Mouse (Mus musculus): Measurements from ENCODE around the gene St6galnac1. TPM values are rescaled to one million over a fixed set of nuclear protein-coding genes. Genes with fewer than 3 reads are reported as not detected.
"Not testable (repeated sequence)": the region's sequence is repeated elsewhere in the genome, so short reads cannot be mapped to it uniquely, and the experiment has no call there.

Gene St6galnac1
- polyA plus RNA-seq, 1 experiment from 2014 or later = not detected

DNA sequence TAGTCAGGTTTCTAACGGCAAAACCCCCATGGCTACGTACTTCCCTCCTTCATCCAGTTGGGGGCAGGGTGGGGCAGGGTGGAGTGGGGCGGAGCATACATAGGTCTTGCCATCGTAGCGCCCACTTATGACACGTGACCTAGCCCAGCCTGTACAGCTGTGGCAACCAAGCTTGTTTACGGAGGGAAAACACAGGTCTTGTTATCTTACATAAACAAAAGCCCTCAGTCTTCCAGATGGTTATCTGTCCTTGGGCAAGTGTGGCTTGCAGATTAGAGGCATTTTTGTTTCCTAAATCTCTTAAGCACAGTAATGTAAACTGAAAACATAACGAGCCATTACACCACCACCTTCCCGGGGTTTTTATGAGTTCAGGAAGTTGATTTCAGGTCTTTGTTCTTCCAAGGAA lies 7.4 kb upstream of the St6galnac1 start:
- no peaks in the 10 kb centered on the region for H3K4me1 ChIP-seq (ENCODE audit: control insufficient read depth, insufficient read depth, low read length)
- no peaks in the 10 kb centered on the region for H3K9me3 ChIP-seq (replicated peaks; ENCODE audit: control insufficient read depth, low read length)
- H3K4me3 ChIP-seq (replicated peaks; ENCODE audit: low read length) = peak overlapping the region; percentile 10; the same call in 1 of the 2 replicates
- no peak overlapping the region for H3K4me2 ChIP-seq (ENCODE audit: low read depth, low read length)
- no peaks in the 10 kb centered on the region for H3K36me3 ChIP-seq (ENCODE audit: control insufficient read depth, insufficient read depth, low read length)
- H3K9ac ChIP-seq (ENCODE audit: low read length) = no peak overlapping the region
- H3K27ac ChIP-seq (ENCODE audit: low read length) = no peak overlapping the region
- ATAC-seq (ENCODE audit: insufficient read depth, low FRiP score) = peak; percentile 62; the same call in 1 of the 2 replicates
- 45% methylated on average over 9 of the region's 9 CpGs for WGBS
- H3K27me3 ChIP-seq (ENCODE audit: control insufficient read depth, insufficient read depth, low read length) = no peaks in the 10 kb centered on the region

DNA sequence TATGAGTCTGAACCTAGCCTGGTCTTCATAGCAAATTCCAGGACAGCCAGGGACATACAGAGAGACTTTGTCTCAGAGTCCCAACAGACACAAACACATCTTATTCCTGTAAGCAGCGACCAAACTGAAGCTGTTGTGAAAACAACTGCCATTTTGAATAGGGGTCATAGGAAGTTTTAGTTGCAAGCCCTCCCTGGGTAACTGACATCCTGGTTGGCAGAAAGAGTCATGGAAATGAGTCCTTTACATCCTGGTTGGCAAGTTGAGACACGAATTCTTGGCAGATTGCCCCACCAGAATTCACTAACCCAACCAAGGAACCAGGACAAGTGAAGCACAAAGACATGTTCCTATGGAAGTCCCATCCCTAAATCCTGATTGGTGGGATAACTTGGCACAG lies 2.1 kb downstream of the St6galnac1 start:
- WGBS = 49% methylated on average over 2 of the region's 2 CpGs
- Histone ChIP-seq H3K4me2 (ENCODE audit: low read depth, low read length) (no peak overlapping the region), H3K9ac (ENCODE audit: low read length) (no peak overlapping the region), H3K27ac (ENCODE audit: low read length) (no peak overlapping the region), H3K9me3 (replicated peaks; ENCODE audit: control insufficient read depth, low read length) (no peaks in the 10 kb centered on the region), H3K36me3 (ENCODE audit: control insufficient read depth, insufficient read depth, low read length) (no peaks in the 10 kb centered on the region), H3K27me3 (ENCODE audit: control insufficient read depth, insufficient read depth, low read length) (no peaks in the 10 kb centered on the region), H3K4me3 (replicated peaks; ENCODE audit: low read length) (no peak overlapping the region), H3K4me1 (ENCODE audit: control insufficient read depth, insufficient read depth, low read length) (no peaks in the 10 kb centered on the region)
- no peak for ATAC-seq (ENCODE audit: insufficient read depth, low FRiP score)

DNA sequence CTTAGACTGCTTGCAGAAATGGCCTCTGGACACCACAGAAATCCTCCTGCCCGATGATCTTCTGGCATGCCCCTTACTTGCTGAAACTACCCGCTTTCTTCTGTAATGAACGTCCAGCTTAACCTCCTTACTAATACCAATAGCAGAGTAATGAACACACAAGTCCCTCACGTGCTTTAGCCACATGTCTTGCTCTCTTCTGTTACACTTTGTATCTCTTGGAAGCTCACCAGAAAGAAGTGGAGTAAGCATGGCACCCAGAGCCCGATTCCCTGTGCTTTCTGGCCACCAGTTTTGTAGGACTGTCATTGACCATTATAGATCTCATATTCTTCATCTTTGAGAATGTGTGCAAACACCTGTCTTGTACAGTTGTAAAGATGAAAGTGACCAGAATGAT lies 5.4 kb downstream of the St6galnac1 start:
- ATAC-seq (ENCODE audit: insufficient read depth, low FRiP score) = no peak
- Histone ChIP-seq H3K4me1 (ENCODE audit: control insufficient read depth, insufficient read depth, low read length) (no peaks in the 10 kb centered on the region), H3K4me3 (replicated peaks; ENCODE audit: low read length) (no peak overlapping the region), H3K27ac (ENCODE audit: low read length) (no peak overlapping the region), H3K27me3 (ENCODE audit: control insufficient read depth, insufficient read depth, low read length) (no peaks in the 10 kb centered on the region), H3K9ac (ENCODE audit: low read length) (no peak overlapping the region), H3K36me3 (ENCODE audit: control insufficient read depth, insufficient read depth, low read length) (no peaks in the 10 kb centered on the region), H3K4me2 (ENCODE audit: low read depth, low read length) (no peak overlapping the region), H3K9me3 (replicated peaks; ENCODE audit: control insufficient read depth, low read length) (no peaks in the 10 kb centered on the region)
- 83% methylated on average over 5 of the region's 5 CpGs for WGBS

DNA sequence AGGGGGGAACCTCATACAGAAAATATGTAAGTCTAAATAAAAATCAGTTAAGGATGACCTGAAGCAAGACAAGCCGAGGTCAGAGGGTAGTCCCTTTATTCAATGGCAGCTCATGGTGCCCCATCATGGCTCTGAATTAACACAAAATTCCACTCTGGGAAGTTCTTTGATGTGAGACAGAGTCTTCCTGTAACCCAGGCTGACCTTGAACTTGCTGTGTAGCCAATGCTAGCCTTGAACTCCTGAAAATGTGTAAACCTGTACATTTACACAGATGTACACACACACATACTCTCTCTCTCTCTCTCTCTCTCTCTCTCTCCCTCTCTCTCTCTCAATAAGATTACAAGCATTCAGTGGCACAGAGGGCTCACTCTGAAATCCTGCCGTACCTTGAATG lies 10.4 kb downstream of the St6galnac1 start:
- no peaks in the 10 kb centered on the region for H3K27me3 ChIP-seq (ENCODE audit: control insufficient read depth, insufficient read depth, low read length)
- ATAC-seq (ENCODE audit: insufficient read depth, low FRiP score) = no peak
- H3K4me1 ChIP-seq (ENCODE audit: control insufficient read depth, insufficient read depth, low read length) = no peaks in the 10 kb centered on the region
- H3K9me3 ChIP-seq (replicated peaks; ENCODE audit: control insufficient read depth, low read length) = no peaks in the 10 kb centered on the region
- H3K4me3 ChIP-seq (replicated peaks; ENCODE audit: low read length) = no peak overlapping the region
- no peak overlapping the region for H3K9ac ChIP-seq (ENCODE audit: low read length)
- no peak overlapping the region for H3K27ac ChIP-seq (ENCODE audit: low read length)
- H3K4me2 ChIP-seq (ENCODE audit: low read depth, low read length) = no peak overlapping the region
- WGBS = 85% methylated on average over 2 of the region's 2 CpGs
- H3K36me3 ChIP-seq (ENCODE audit: control insufficient read depth, insufficient read depth, low read length) = no peaks in the 10 kb centered on the region

DNA sequence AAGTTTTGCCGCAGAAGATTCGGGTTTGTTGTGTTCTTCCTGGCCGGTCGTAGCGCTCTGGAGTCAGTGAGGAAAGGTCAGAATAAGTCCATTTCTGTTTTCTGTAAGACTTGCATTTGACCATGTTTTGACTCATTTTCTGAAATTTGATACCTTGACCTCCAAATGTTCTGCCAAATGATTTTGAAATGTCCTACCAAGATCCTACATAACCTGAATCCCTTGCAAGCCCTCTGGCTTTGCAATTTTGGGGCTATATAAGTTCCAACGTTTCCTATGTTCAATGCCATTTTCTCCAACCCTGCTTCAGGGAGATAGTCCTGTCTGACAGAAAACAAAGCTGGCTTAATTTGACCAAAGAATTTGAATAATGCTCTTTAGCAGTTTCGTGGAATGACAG lies 11.0 kb downstream of the St6galnac1 start:
- no peaks in the 10 kb centered on the region for H3K36me3 ChIP-seq (ENCODE audit: control insufficient read depth, insufficient read depth, low read length)
- WGBS = 91% methylated on average over 7 of the region's 7 CpGs
- no peak for ATAC-seq (ENCODE audit: insufficient read depth, low FRiP score)
- H3K27me3 ChIP-seq (ENCODE audit: control insufficient read depth, insufficient read depth, low read length) = no peaks in the 10 kb centered on the region
- no peak overlapping the region for H3K9ac ChIP-seq (ENCODE audit: low read length)
- H3K4me1 ChIP-seq (ENCODE audit: control insufficient read depth, insufficient read depth, low read length) = no peaks in the 10 kb centered on the region
- no peak overlapping the region for H3K4me3 ChIP-seq (replicated peaks; ENCODE audit: low read length)
- H3K9me3 ChIP-seq (replicated peaks; ENCODE audit: control insufficient read depth, low read length) = no peaks in the 10 kb centered on the region
- H3K27ac ChIP-seq (ENCODE audit: low read length) = no peak overlapping the region
- no peak overlapping the region for H3K4me2 ChIP-seq (ENCODE audit: low read depth, low read length)

DNA sequence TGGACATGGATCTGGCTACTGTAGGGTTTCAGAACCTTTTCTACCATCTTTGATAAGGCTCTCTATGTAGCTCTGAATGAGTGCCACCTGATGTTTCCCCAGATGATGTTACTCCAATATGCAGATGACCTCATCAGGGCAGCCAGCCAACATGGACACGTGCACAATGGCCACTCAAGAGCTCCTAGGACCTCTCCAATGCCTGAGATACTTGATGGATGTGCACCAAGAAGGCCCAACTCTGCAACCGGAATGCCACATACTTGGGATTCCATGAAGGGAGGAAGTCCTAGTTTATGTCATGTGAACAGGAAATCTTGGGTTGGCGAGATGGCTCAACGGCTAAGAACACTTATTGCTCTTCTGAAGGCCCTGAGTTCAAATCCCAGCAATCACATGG lies 20.1 kb downstream of the St6galnac1 start:
- no peak for ATAC-seq (ENCODE audit: insufficient read depth, low FRiP score)
- Histone ChIP-seq H3K36me3 (ENCODE audit: control insufficient read depth, insufficient read depth, low read length) (no peaks in the 10 kb centered on the region), H3K9me3 (replicated peaks; ENCODE audit: control insufficient read depth, low read length) (no peaks in the 10 kb centered on the region), H3K4me3 (replicated peaks; ENCODE audit: low read length) (no peak overlapping the region), H3K9ac (ENCODE audit: low read length) (no peak overlapping the region), H3K4me1 (ENCODE audit: control insufficient read depth, insufficient read depth, low read length) (no peaks in the 10 kb centered on the region), H3K4me2 (ENCODE audit: low read depth, low read length) (no peak overlapping the region), H3K27ac (ENCODE audit: low read length) (no peak overlapping the region), H3K27me3 (ENCODE audit: control insufficient read depth, insufficient read depth, low read length) (no peaks in the 10 kb centered on the region)
- WGBS = 65% methylated on average over 4 of the region's 4 CpGs

DNA sequence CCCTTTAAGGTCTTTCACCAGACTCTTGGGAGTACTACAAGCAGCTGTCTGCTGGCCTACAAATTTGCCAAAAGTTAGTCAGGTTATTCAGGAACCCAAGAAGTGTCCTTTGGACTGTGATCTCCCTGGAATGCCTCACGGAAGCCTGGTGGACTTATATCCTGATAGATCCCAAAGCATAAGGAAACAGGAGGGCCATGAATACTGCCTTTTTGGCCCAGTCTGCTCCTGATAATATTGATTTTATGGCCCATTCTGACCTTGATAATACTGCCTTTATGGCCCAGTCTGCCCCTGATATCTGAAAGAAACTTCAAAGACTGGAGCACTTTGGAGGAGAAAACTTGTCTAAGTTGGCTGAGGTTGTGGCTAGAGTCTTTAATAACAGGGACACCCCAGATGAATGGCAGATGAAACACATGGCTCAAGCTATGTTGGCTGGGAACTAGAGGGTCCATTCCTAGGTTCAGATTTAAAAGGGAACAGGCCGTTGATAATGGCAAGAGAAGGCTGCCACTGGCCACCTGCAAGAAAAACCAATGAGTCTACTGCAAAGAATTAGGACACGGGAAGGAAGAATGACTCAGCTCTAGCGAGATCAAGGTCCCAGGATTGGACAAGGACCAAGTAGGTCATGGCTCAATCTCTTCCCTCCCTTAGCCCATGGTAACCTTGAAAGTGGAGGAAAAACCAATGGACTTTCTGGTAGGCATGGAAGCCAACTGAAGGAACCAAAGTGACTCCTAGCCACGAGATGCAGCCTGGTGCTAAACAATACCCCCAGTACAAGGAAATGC lies 21.4 kb downstream of the St6galnac1 start:
- WGBS = 89% methylated on average over 5 of the region's 5 CpGs
- Histone ChIP-seq H3K4me2 (ENCODE audit: low read depth, low read length) (no peak overlapping the region), H3K27ac (ENCODE audit: low read length) (no peak overlapping the region), H3K4me3 (replicated peaks; ENCODE audit: low read length) (no peak overlapping the region), H3K27me3 (ENCODE audit: control insufficient read depth, insufficient read depth, low read length) (no peaks in the 10 kb centered on the region), H3K9ac (ENCODE audit: low read length) (no peak overlapping the region), H3K36me3 (ENCODE audit: control insufficient read depth, insufficient read depth, low read length) (no peaks in the 10 kb centered on the region), H3K9me3 (replicated peaks; ENCODE audit: control insufficient read depth, low read length) (no peaks in the 10 kb centered on the region), H3K4me1 (ENCODE audit: control insufficient read depth, insufficient read depth, low read length) (no peaks in the 10 kb centered on the region)
- no peak for ATAC-seq (ENCODE audit: insufficient read depth, low FRiP score)

DNA sequence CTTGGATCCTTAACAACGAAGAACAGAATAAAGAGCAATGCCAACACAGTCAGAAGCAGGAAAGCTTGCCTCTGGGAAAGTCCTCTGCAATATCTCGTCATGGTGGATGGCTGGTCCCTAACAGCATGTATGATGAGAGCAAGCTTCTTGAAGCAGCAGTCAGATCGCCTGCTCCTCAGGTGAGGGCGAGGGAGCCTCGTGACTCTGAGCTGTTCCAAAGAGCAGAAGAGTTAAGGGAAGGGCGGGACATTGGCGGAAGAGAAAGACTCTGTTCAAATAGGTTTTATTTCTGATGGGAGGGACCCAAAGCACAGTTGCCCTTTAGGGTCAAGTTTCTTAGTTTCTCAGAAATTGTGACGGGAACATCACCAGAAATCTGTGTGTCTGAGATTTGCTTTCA lies 25.6 kb downstream of the St6galnac1 start:
- Histone ChIP-seq H3K9ac (ENCODE audit: low read length) (no peak overlapping the region), H3K27ac (ENCODE audit: low read length) (no peak overlapping the region), H3K36me3 (ENCODE audit: control insufficient read depth, insufficient read depth, low read length) (no peaks in the 10 kb centered on the region), H3K4me1 (ENCODE audit: control insufficient read depth, insufficient read depth, low read length) (no peaks in the 10 kb centered on the region), H3K4me3 (replicated peaks; ENCODE audit: low read length) (no peak overlapping the region), H3K9me3 (replicated peaks; ENCODE audit: control insufficient read depth, low read length) (no peaks in the 10 kb centered on the region), H3K4me2 (ENCODE audit: low read depth, low read length) (no peak overlapping the region), H3K27me3 (ENCODE audit: control insufficient read depth, insufficient read depth, low read length) (no peaks in the 10 kb centered on the region)
- ATAC-seq (ENCODE audit: insufficient read depth, low FRiP score) = no peak
- 69% methylated on average over 8 of the region's 8 CpGs for WGBS

DNA sequence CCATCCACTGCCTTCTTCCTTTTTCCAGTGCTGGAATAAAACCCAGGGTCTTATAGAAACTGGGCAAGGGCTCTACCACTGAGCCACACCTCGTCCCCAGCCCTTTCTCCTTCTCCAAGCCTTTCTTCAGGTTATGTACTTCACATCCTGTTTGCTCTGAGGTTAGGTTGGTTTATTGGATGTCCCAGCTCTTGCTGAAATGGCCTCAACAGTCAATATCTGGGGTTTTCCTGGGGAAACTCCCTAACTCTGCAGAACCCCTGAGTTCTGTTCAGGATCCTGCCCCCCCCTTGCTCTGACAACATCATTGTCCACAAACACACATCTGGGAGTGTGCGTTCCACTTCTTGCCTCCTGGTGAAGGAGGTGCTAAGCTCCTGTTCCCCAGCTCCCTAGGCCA lies 26.6 kb downstream of the St6galnac1 start:
- WGBS = 77% methylated on average over 2 of the region's 2 CpGs
- H3K4me3 ChIP-seq (replicated peaks; ENCODE audit: low read length); ATAC-seq (ENCODE audit: insufficient read depth, low FRiP score); H3K36me3 ChIP-seq (ENCODE audit: control insufficient read depth, insufficient read depth, low read length); H3K27me3 ChIP-seq (ENCODE audit: control insufficient read depth, insufficient read depth, low read length); H3K9me3 ChIP-seq (replicated peaks; ENCODE audit: control insufficient read depth, low read length); H3K9ac ChIP-seq (ENCODE audit: low read length); H3K4me2 ChIP-seq (ENCODE audit: low read depth, low read length); H3K27ac ChIP-seq (ENCODE audit: low read length); H3K4me1 ChIP-seq (ENCODE audit: control insufficient read depth, insufficient read depth, low read length): not testable (repeated sequence)
